Mouse (Mus musculus): Measurements from ENCODE around the gene Bag1. TPM values are rescaled to one million over a fixed set of nuclear protein-coding genes. Genes with fewer than 3 reads are reported as not detected.

Bag1 gene
- total RNA-seq, 2 experiments from 2014 or later = 152 to 154 TPM

DNA sequence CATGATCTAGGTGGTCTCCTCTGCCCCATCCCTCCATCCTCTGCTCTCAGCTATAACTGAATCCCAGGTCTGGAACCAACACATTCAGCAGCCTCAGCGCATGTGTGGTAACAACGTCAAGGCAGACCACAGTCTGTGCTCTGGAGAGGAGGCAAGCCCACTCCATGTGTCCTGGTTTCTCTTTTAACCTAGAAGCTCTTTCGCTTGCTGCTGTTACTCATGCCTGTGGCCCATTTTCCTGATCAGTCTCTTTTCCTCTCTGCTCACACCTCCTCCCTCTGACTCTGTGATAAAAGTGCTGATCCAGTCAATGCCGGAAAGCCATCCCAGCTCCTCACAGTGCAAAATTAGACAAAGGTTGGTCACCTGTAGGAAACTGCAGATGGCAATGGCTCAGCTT, 58.1 kb downstream of the Bag1 start:
- no peak for DNase-seq (ENCODE audit: low spot score in 2 of 2)

DNA sequence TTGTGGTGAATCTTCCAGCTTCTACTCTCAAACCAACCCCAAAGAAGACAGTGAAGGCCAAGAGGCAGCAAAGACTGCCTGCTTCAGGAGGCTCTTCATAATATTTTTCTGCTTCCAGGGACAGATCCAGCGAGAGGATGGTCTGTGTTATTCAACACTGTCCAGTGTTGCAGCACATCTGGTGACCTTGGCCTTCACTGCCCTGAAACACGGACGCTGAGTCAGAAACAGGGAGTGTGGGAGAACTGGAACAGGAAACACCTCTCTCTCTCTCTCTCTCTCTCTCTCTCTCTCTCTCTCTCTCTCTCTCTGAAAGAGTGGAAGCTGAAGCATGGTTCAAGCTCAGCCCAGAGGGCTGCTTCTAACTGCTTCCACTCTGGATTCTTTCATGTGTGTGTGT, 58.8 kb downstream of the Bag1 start:
- DNase-seq (ENCODE audit: low spot score in 2 of 2) = no peak

DNA sequence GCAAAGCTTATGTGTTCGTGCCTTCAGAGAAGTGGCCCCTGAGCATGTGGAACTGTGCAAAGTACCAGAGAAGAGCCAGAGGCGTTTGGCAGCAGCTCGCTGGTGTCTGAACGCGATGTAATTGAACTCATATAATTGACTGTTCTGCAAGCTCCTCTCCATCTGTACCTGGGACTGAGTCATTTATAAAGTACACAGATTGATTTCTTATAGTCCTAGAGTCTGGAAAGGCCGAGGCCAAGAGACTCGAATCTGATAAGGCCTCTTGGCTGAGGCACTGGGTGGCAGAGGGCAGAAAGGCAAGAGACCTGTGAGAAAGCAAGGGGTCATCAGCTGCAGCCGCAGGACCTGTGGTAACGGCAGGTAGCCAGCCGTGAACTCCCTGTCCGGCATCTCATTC, 59.3 kb downstream of the Bag1 start:
- DNase-seq (ENCODE audit: low spot score in 2 of 2) = no peak

Small RNA genes lying within 50 kb of the gene (microRNA-seq; reads per million reads assigned to microRNA genes)
- 0.57 to 1.4 reads per million in 2 experiments for gene Mir3094

Other genes with a start within 250 kb of the Bag1 start
- gene Aptx, start 245.1 kb downstream of the Bag1 start, total RNA-seq (2021) = 10 to 100 TPM; 23.6 to 26.7 TPM
- 100 to 1,000 TPM; 326 to 370 TPM for gene Dnaja1, start 226.1 kb downstream of the Bag1 start, total RNA-seq (2021)
- gene Smu1, start 190.4 kb downstream of the Bag1 start, total RNA-seq (2021) = 10 to 100 TPM; 42.4 to 44.2 TPM
- 1 to 10 TPM; 6.2 to 8.5 TPM for gene B4galt1, start 94.3 kb downstream of the Bag1 start, total RNA-seq (2021)
- gene Spink4, start 28.2 kb downstream of the Bag1 start, total RNA-seq (2021) = not detected
- 10 to 100 TPM; 74.8 to 82.1 TPM for gene Chmp5, start 113 bp upstream of the Bag1 start, total RNA-seq (2021)
- 10 to 100 TPM; 59.1 to 61.6 TPM for gene Nfx1, start 22.6 kb upstream of the Bag1 start, total RNA-seq (2021)
- not detected for gene Aqp7, start 99.8 kb upstream of the Bag1 start, total RNA-seq (2021)
- gene Aqp3, start 149.9 kb upstream of the Bag1 start, total RNA-seq (2021) = under 1 TPM in 1 of 2 experiments, not detected in 1; 0.18 TPM
- gene Nol6, start 176.2 kb upstream of the Bag1 start, total RNA-seq (2021) = 10 to 100 TPM; 90.4 to 95.1 TPM
- gene Ube2r2, start 187.4 kb upstream of the Bag1 start, total RNA-seq (2021) = 10 to 100 TPM; 77.6 to 78.2 TPM

All from layer of hippocampus, postnatal 14 days (tissue).